Mouse (Mus musculus): ENCODE data around the gene Atp1a4.

DNA sequence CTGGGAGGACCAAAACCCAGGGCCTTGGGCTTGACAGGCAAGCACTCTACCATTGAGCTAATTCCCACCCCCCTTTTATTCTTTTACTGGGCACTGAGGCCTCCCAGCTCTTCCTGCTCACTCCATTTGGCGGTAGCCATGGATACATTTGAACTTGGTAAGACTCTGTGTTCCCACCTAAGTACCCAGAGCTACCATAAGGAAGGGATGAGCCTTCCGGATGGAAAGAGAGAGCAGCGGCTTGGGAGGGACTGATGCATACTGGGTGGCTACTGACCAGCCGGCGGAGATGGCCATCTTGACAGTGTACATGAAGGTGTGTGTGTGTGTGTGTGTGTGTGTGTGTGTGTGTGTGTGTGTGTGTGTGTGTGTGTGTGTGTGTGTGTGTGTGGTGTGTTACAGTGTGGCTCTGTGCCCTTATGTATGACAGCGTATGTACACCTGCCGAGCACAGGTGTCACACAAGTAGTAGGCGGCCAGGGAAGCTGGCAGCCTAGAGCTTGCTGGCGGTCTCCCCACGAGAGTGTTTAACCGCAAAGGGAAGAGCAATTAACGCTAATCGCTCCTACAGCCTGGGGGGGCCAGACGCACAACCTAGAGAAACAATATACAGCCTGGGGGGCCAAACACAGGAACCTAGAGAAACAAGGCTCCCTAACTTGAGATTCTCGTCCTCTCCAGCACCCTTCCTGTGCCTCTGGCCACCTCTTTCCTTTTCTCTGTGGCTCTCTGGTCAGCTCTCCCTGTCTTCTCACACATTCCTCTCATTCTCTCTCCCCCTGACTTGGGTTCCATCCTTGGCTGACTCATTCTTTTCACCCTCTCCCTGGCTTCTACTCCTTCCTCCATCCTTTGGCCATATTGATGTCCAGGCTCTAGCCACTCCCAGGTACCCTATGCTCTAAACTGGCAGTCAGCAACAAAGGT, 53.1 kb downstream of the Atp1a4 start:
- no peak for TF ChIP-seq CTCF (IDR thresholded peaks at IDR 0.05; ENCODE audit: control insufficient read depth, insufficient read depth, insufficient read length)
- TF ChIP-seq MAX (IDR thresholded peaks at IDR 0.05) = no peak
- TF ChIP-seq USF1 (IDR thresholded peaks at IDR 0.05; ENCODE audit: low read depth) = no peak
- TF ChIP-seq MYOG (IDR thresholded peaks at IDR 0.05; ENCODE audit: control insufficient read depth, extremely low read depth, insufficient read length) = no peak
- TF ChIP-seq MYOD1 (IDR thresholded peaks at IDR 0.05; ENCODE audit: control insufficient read depth, insufficient read length, low read depth) = no peak
- no peak for TF ChIP-seq CEBPB (IDR thresholded peaks at IDR 0.05; ENCODE audit: low read depth)

Data from C2C12 (cell line).